Mouse (Mus musculus): ENCODE measurements around the gene Col25a1. TPM values are rescaled to one million over a fixed set of nuclear protein-coding genes. Genes with fewer than 3 reads are reported as not detected.

Gene Col25a1
- polyA plus RNA-seq, 1 experiment from 2014 or later = 3.0 TPM

GRCm38 (mm10) chr3:130370167-130370566 is 238.9 kb downstream of the Col25a1 start:
- Histone ChIP-seq H3K27ac (ENCODE audit: low read depth, low read length) (no peak overlapping the region), H3K4me3 (ENCODE audit: low read depth, low read length) (no peak overlapping the region), H3K9ac (ENCODE audit: low read depth, low read length) (no peak overlapping the region), H3K9me3 (replicated peaks; ENCODE audit: control insufficient read depth, low read length) (no peaks in the 10 kb centered on the region), H3K27me3 (ENCODE audit: control insufficient read depth, insufficient read depth, low read length) (no peaks in the 10 kb centered on the region), H3K4me1 (ENCODE audit: control insufficient read depth, insufficient read depth, low read length) (peaks cover 4% of the 10 kb centered on the region), H3K36me3 (ENCODE audit: control insufficient read depth, insufficient read depth, low read length) (no peaks in the 10 kb centered on the region), H3K4me2 (no peak overlapping the region)
- WGBS (ENCODE audit: insufficient replicate concordance) = 79% methylated on average over 5 of the region's 5 CpGs
- no peak for ATAC-seq (replicated peaks; ENCODE audit: insufficient number of reproducible peaks, low FRiP score, low TSS enrichment)

- no peaks in the 10 kb centered on the region; the same call in 1 of the 2 replicates for H3K4me1 ChIP-seq (ENCODE audit: control insufficient read depth, insufficient read depth, low read length)
- no peak for ATAC-seq (replicated peaks; ENCODE audit: insufficient number of reproducible peaks, low FRiP score, low TSS enrichment)
- no peaks in the 10 kb centered on the region for H3K36me3 ChIP-seq (ENCODE audit: control insufficient read depth, insufficient read depth, low read length)
- no peak overlapping the region for H3K9ac ChIP-seq (ENCODE audit: low read depth, low read length)
- H3K4me3 ChIP-seq (ENCODE audit: low read depth, low read length) = no peak overlapping the region
- 58% methylated on average over 7 of the region's 7 CpGs for WGBS (ENCODE audit: insufficient replicate concordance)
- H3K27me3 ChIP-seq (ENCODE audit: control insufficient read depth, insufficient read depth, low read length) = no peaks in the 10 kb centered on the region
- no peak overlapping the region for H3K4me2 ChIP-seq
- H3K9me3 ChIP-seq (replicated peaks; ENCODE audit: control insufficient read depth, low read length) = no peaks in the 10 kb centered on the region
- H3K27ac ChIP-seq (ENCODE audit: low read depth, low read length) = no peak overlapping the region
Observed at GRCm38 (mm10) chr3:130373145-130373544, 241.8 kb downstream of the Col25a1 start.

GRCm38 (mm10) chr3:130374620-130375341 is 243.5 kb downstream of the Col25a1 start:
- 75% methylated on average over 3 of the region's 3 CpGs for WGBS (ENCODE audit: insufficient replicate concordance)
- H3K9me3 ChIP-seq (replicated peaks; ENCODE audit: control insufficient read depth, low read length) = no peaks in the 10 kb centered on the region
- no peak for ATAC-seq (replicated peaks; ENCODE audit: insufficient number of reproducible peaks, low FRiP score, low TSS enrichment)
- H3K4me3 ChIP-seq (ENCODE audit: low read depth, low read length) = no peak overlapping the region
- H3K9ac ChIP-seq (ENCODE audit: low read depth, low read length) = no peak overlapping the region
- H3K4me1 ChIP-seq (ENCODE audit: control insufficient read depth, insufficient read depth, low read length) = no peaks in the 10 kb centered on the region; the same call in 1 of the 2 replicates
- H3K27ac ChIP-seq (ENCODE audit: low read depth, low read length) = no peak overlapping the region
- H3K36me3 ChIP-seq (ENCODE audit: control insufficient read depth, insufficient read depth, low read length) = no peaks in the 10 kb centered on the region
- H3K4me2 ChIP-seq = no peak overlapping the region
- H3K27me3 ChIP-seq (ENCODE audit: control insufficient read depth, insufficient read depth, low read length) = no peaks in the 10 kb centered on the region

- WGBS (ENCODE audit: insufficient replicate concordance) = 86% methylated on average over 5 of the region's 5 CpGs
- H3K4me2 ChIP-seq = no peak overlapping the region
- H3K27ac ChIP-seq (ENCODE audit: low read depth, low read length) = no peak overlapping the region
- no peak overlapping the region for H3K9ac ChIP-seq (ENCODE audit: low read depth, low read length)
- H3K27me3 ChIP-seq (ENCODE audit: control insufficient read depth, insufficient read depth, low read length) = no peaks in the 10 kb centered on the region
- H3K4me3 ChIP-seq (ENCODE audit: low read depth, low read length) = no peak overlapping the region
- ATAC-seq (replicated peaks; ENCODE audit: insufficient number of reproducible peaks, low FRiP score, low TSS enrichment) = no peak
- H3K4me1 ChIP-seq (ENCODE audit: control insufficient read depth, insufficient read depth, low read length) = no peaks in the 10 kb centered on the region; the same call in 1 of the 2 replicates
- H3K9me3 ChIP-seq (replicated peaks; ENCODE audit: control insufficient read depth, low read length) = no peaks in the 10 kb centered on the region
- H3K36me3 ChIP-seq (ENCODE audit: control insufficient read depth, insufficient read depth, low read length) = no peaks in the 10 kb centered on the region
Observed at GRCm38 (mm10) chr3:130377786-130378185, 246.5 kb downstream of the Col25a1 start.

- H3K36me3 ChIP-seq (ENCODE audit: control insufficient read depth, insufficient read depth, low read length) = no peaks in the 10 kb centered on the region
- H3K4me1 ChIP-seq (ENCODE audit: control insufficient read depth, insufficient read depth, low read length) = no peaks in the 10 kb centered on the region
- ATAC-seq (replicated peaks; ENCODE audit: insufficient number of reproducible peaks, low FRiP score, low TSS enrichment) = no peak
- WGBS (ENCODE audit: insufficient replicate concordance) = 67% methylated on average over 9 of the region's 9 CpGs
- no peaks in the 10 kb centered on the region for H3K27me3 ChIP-seq (ENCODE audit: control insufficient read depth, insufficient read depth, low read length)
- no peaks in the 10 kb centered on the region for H3K9me3 ChIP-seq (replicated peaks; ENCODE audit: control insufficient read depth, low read length)
- no peak overlapping the region for H3K4me3 ChIP-seq (ENCODE audit: low read depth, low read length)
- no peak overlapping the region for H3K27ac ChIP-seq (ENCODE audit: low read depth, low read length)
- no peak overlapping the region for H3K4me2 ChIP-seq
- no peak overlapping the region for H3K9ac ChIP-seq (ENCODE audit: low read depth, low read length)
Observed at GRCm38 (mm10) chr3:130378626-130379025, 247.3 kb downstream of the Col25a1 start.

- H3K9ac ChIP-seq (ENCODE audit: low read depth, low read length) = no peak overlapping the region
- no peaks in the 10 kb centered on the region for H3K4me1 ChIP-seq (ENCODE audit: control insufficient read depth, insufficient read depth, low read length)
- H3K36me3 ChIP-seq (ENCODE audit: control insufficient read depth, insufficient read depth, low read length) = no peaks in the 10 kb centered on the region
- WGBS (ENCODE audit: insufficient replicate concordance) = 79% methylated on average over 5 of the region's 5 CpGs
- no peaks in the 10 kb centered on the region for H3K27me3 ChIP-seq (ENCODE audit: control insufficient read depth, insufficient read depth, low read length)
- H3K27ac ChIP-seq (ENCODE audit: low read depth, low read length) = no peak overlapping the region
- H3K9me3 ChIP-seq (replicated peaks; ENCODE audit: control insufficient read depth, low read length) = no peaks in the 10 kb centered on the region
- H3K4me2 ChIP-seq = no peak overlapping the region
- H3K4me3 ChIP-seq (ENCODE audit: low read depth, low read length) = no peak overlapping the region
- ATAC-seq (replicated peaks; ENCODE audit: insufficient number of reproducible peaks, low FRiP score, low TSS enrichment) = no peak
Observed at GRCm38 (mm10) chr3:130380299-130380845, 249.1 kb downstream of the Col25a1 start.

- no peaks in the 10 kb centered on the region for H3K36me3 ChIP-seq (ENCODE audit: control insufficient read depth, insufficient read depth, low read length)
- WGBS (ENCODE audit: insufficient replicate concordance) = 82% methylated on average over 5 of the region's 5 CpGs
- no peak overlapping the region for H3K4me3 ChIP-seq (ENCODE audit: low read depth, low read length)
- H3K9me3 ChIP-seq (replicated peaks; ENCODE audit: control insufficient read depth, low read length) = no peaks in the 10 kb centered on the region
- no peaks in the 10 kb centered on the region for H3K27me3 ChIP-seq (ENCODE audit: control insufficient read depth, insufficient read depth, low read length)
- H3K4me2 ChIP-seq = no peak overlapping the region
- no peak overlapping the region for H3K27ac ChIP-seq (ENCODE audit: low read depth, low read length)
- no peaks in the 10 kb centered on the region for H3K4me1 ChIP-seq (ENCODE audit: control insufficient read depth, insufficient read depth, low read length)
- ATAC-seq (replicated peaks; ENCODE audit: insufficient number of reproducible peaks, low FRiP score, low TSS enrichment) = no peak
- no peak overlapping the region for H3K9ac ChIP-seq (ENCODE audit: low read depth, low read length)
Observed at GRCm38 (mm10) chr3:130381691-130382090, 250.4 kb downstream of the Col25a1 start.

GRCm38 (mm10) chr3:130385856-130386255 is 254.6 kb downstream of the Col25a1 start:
- Histone ChIP-seq H3K4me3 (ENCODE audit: low read depth, low read length) (no peak overlapping the region), H3K36me3 (ENCODE audit: control insufficient read depth, insufficient read depth, low read length) (no peaks in the 10 kb centered on the region), H3K9me3 (replicated peaks; ENCODE audit: control insufficient read depth, low read length) (no peaks in the 10 kb centered on the region), H3K27me3 (ENCODE audit: control insufficient read depth, insufficient read depth, low read length) (no peaks in the 10 kb centered on the region), H3K4me2 (no peak overlapping the region), H3K27ac (ENCODE audit: low read depth, low read length) (no peak overlapping the region), H3K4me1 (ENCODE audit: control insufficient read depth, insufficient read depth, low read length) (no peaks in the 10 kb centered on the region; the same call in 1 of the 2 replicates), H3K9ac (ENCODE audit: low read depth, low read length) (no peak overlapping the region)
- ATAC-seq (replicated peaks; ENCODE audit: insufficient number of reproducible peaks, low FRiP score, low TSS enrichment) = no peak
- 17% methylated on average over 4 of the region's 4 CpGs for WGBS (ENCODE audit: insufficient replicate concordance)

GRCm38 (mm10) chr3:130387156-130387555 is 255.9 kb downstream of the Col25a1 start:
- WGBS (ENCODE audit: insufficient replicate concordance) = 79% methylated on average over 4 of the region's 4 CpGs
- no peaks in the 10 kb centered on the region for H3K27me3 ChIP-seq (ENCODE audit: control insufficient read depth, insufficient read depth, low read length)
- no peaks in the 10 kb centered on the region; the same call in 1 of the 2 replicates for H3K4me1 ChIP-seq (ENCODE audit: control insufficient read depth, insufficient read depth, low read length)
- H3K4me2 ChIP-seq = no peak overlapping the region
- no peak overlapping the region for H3K4me3 ChIP-seq (ENCODE audit: low read depth, low read length)
- no peak for ATAC-seq (replicated peaks; ENCODE audit: insufficient number of reproducible peaks, low FRiP score, low TSS enrichment)
- no peak overlapping the region for H3K27ac ChIP-seq (ENCODE audit: low read depth, low read length)
- no peaks in the 10 kb centered on the region for H3K36me3 ChIP-seq (ENCODE audit: control insufficient read depth, insufficient read depth, low read length)
- H3K9ac ChIP-seq (ENCODE audit: low read depth, low read length) = no peak overlapping the region
- H3K9me3 ChIP-seq (replicated peaks; ENCODE audit: control insufficient read depth, low read length) = no peaks in the 10 kb centered on the region
